Mouse (Mus musculus): ENCODE data around the gene Trit1.

DNA sequence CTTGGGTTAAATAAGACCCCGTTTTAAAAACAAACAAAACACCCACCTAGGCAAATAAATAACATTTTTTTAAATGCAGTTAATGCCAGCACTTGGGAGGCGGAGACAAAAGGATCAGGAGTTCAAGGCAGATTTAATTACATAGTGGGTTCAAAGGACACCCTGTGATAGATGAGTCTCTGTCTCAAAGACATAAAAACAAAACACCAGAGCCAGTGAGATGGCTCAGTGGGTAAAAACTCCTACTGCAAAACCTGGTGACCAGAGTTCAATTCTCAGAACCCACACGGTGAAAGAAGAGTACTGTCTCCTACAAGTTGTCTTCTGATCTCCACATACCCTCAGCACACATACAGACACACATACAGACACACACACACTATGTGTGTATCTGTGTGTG is 24.1 kb upstream of the Trit1 start:
- no peak for TF ChIP-seq POLR2A (IDR thresholded peaks at IDR 0.05; ENCODE audit: low read depth, low read length)
- TF ChIP-seq CTCF (IDR thresholded peaks at IDR 0.05; ENCODE audit: extremely low read depth, insufficient read depth, insufficient read length, insufficient replicate concordance): no peak
